Mouse (Mus musculus) small intestine, adult 2 months (tissue): ENCODE results near the gene Insr.

ENCODE experiments used
- CTCF ChIP-seq: fragments of 200-500 bp; IDR thresholded peaks from 2 replicates; pipeline ENCODE4 v1.5.1; 2012; ENCODE audit warnings: low read depth, mild to moderate bottlenecking, control low read depth, inconsistent platforms, low read length, moderate library complexity, mixed read lengths; ENCODE audit not compliant: insufficient replicate concordance, insufficient read length; ENCODE audit errors: extremely low read depth
- POLR2A ChIP-seq: fragments of 200-500 bp; IDR thresholded peaks from 2 replicates; pipeline ENCODE4 v1.6.1; 2012; ENCODE audit warnings: low read depth, mild to moderate bottlenecking, control low read depth, inconsistent platforms, low read length, moderate library complexity

DNA sequence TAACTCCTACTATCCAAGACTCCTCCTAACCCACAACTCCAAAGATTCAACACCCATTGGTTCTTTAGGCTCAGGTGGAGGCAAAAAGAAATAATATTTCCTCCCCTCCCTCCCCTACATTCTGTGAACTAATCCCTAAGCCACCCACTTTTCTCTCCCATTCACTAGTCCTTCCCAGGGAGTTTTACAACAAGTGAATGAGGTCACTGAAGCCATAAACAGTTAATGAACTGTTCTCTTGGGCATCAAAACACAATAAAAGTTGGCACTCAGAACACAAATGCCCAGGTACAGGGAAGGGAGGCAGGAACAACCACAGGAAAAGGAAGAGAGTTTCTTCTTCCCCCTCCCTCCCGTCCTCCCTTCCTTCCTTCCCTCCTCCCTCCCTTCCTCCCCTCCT, 24.1 kb downstream of the Insr start:
- TF ChIP-seq CTCF (no peak), POLR2A (no peak)
